Mouse (Mus musculus) thymus, adult 2 months (tissue): ENCODE results near the gene Med20.

Source experiments
- CTCF ChIP-seq: fragments of 200-500 bp; IDR thresholded peaks from 2 replicates; pipeline ENCODE4 v1.5.1; 2012; ENCODE audit warnings: mild to moderate bottlenecking, control low read depth, low read length, moderate library complexity, borderline replicate concordance; ENCODE audit not compliant: control insufficient read depth, poor library complexity, insufficient read depth; ENCODE audit errors: extremely low read depth
- POLR2A ChIP-seq: fragments of 200-500 bp; IDR thresholded peaks from 2 replicates; pipeline ENCODE4 v1.6.1; 2012; ENCODE audit warnings: mild to moderate bottlenecking, low read length, control low read depth, moderate library complexity; ENCODE audit not compliant: control insufficient read depth, poor library complexity, insufficient read depth; ENCODE audit errors: extremely low read depth

GRCm38 (mm10) chr17:47664474-47664873 lies 53.1 kb downstream of the Med20 start:
- TF ChIP-seq POLR2A (no peak), CTCF (no peak)
